Mouse (Mus musculus) heart, embryonic 12.5 days (tissue): Measurements from ENCODE around the gene Il22ra1. TPM values are rescaled to one million over a fixed set of nuclear protein-coding genes. Genes with fewer than 3 reads are reported as not detected.
A peak's percentile ranks its signal among the peaks of the same experiment; 100 is the strongest.

ENCODE experiments used
- ATAC-seq: fragments of 200-750 bp; cut with Nextera tagmentation; 2 replicates; pipeline ENCODE4 v1.8.0; 2017; ENCODE audit warnings: moderate TSS enrichment, moderate library complexity; ENCODE audit not compliant: insufficient number of reproducible peaks, low FRiP score
- H3K27ac ChIP-seq: fragments of 300-500 bp; sonication (generic); 2 replicates; pipeline ENCODE4 v1.5.1; 2016; ENCODE audit warnings: mild to moderate bottlenecking, moderate library complexity; ENCODE audit not compliant: poor library complexity, severe bottlenecking
- H3K27me3 ChIP-seq: fragments of 300-500 bp; sonication (generic); replicated peaks from 2 replicates; pipeline ENCODE4 v1.6.1; 2016; ENCODE audit warnings: mild to moderate bottlenecking, moderate library complexity
- H3K36me3 ChIP-seq: fragments of 300-500 bp; sonication (generic); 2 replicates; pipeline ENCODE4 v1.6.1; 2016; ENCODE audit warnings: mild to moderate bottlenecking, moderate library complexity
- H3K4me1 ChIP-seq: fragments of 300-500 bp; sonication (generic); replicated peaks from 2 replicates; pipeline ENCODE4 v1.6.1; 2016; ENCODE audit warnings: mild to moderate bottlenecking
- H3K4me2 ChIP-seq: fragments of 300-500 bp; sonication (generic); 2 replicates; pipeline ENCODE4 v1.6.1; 2016; ENCODE audit warnings: mild to moderate bottlenecking, moderate library complexity
- H3K4me3 ChIP-seq: fragments of 300-500 bp; sonication (generic); 2 replicates; pipeline ENCODE4 v1.5.1; 2016; ENCODE audit warnings: mild to moderate bottlenecking
- H3K9ac ChIP-seq: fragments of 300-500 bp; sonication (generic); 2 replicates; pipeline ENCODE4 v1.6.1; 2016; ENCODE audit warnings: mild to moderate bottlenecking, moderate library complexity
- H3K9me3 ChIP-seq: fragments of 300-500 bp; sonication (generic); replicated peaks from 2 replicates; pipeline ENCODE4 v1.6.1; 2016; ENCODE audit warnings: mild to moderate bottlenecking, moderate library complexity
- WGBS: fragments of 180-500 bp; shearing (Covaris S2); methylation state at CpG from one replicate; pipeline ENCODE4 v1.1.7; 2016; 5-methylcytosine and 5-hydroxymethylcytosine counted together
- polyA plus RNA-seq: library from polyadenylated mRNA; unstranded; fragments of >200 nt; fragmentation: Nextera tagmentation; extraction: Ambion mirVana; gene quantifications from 2 replicates; pipeline ENCODE4 v1.2.1, GENCODE M21; 2016

The Il22ra1 gene
- polyA plus RNA-seq, 1 experiment from 2014 or later: not detected

DNA sequence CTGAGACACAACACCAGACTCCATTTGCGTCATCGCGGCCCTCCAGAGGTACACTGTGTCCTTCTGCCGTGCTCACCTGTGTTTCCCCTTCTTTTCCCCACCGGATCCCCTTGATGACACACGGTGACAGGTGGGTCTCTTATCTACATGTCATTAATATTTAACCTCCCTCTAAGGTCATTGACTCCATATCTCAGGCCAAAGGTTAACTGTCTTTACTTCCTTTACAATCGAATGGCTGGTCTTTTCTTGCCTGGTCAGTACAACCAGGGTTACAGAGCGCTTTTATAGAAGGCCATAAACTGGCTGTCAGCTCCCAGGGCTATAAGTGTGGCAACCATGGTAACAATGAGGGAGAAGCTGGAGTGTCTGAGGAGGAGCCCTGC is 24.8 kb downstream of the Il22ra1 start:
- no peaks in the 10 kb centered on the region for H3K36me3 ChIP-seq
- H3K9me3 ChIP-seq: peaks cover 17% of the 10 kb centered on the region
- no peaks in the 10 kb centered on the region for H3K27me3 ChIP-seq
- H3K27ac ChIP-seq: no peak overlapping the region
- H3K4me3 ChIP-seq: no peak overlapping the region
- H3K4me1 ChIP-seq: no peaks in the 10 kb centered on the region
- 77% methylated on average over 8 of the region's 8 CpGs for WGBS
- H3K4me2 ChIP-seq: no peak overlapping the region
- no peak for ATAC-seq
- H3K9ac ChIP-seq: no peak overlapping the region

DNA sequence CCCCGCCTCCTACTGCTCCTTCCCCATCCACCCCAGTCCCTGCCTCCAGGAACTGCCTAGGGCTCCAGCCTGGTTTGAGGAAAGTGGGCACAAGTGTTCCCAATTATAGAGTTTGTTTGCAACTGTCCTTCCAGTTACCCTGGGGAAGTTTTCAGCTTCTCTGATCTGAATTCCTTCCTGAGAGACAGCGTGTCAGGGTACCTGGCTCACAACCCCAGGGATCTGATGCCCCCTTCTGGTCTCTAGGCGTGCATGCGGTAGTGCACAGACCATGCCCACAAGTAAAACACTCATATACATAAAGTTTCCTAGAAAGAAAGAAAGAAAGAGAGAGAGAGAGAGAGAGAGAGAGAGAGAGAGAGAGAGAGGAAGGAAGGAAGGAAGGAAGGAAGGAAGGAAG is 30.4 kb downstream of the Il22ra1 start:
- Histone ChIP-seq H3K4me2 (no peak overlapping the region), H3K9me3 (peaks cover 17% of the 10 kb centered on the region), H3K9ac (no peak overlapping the region), H3K27ac (no peak overlapping the region), H3K36me3 (no peaks in the 10 kb centered on the region), H3K4me3 (no peak overlapping the region), H3K27me3 (0 out of 2 replicates have a peak, but pooled peaks cover 6% of the 10 kb centered on the region), H3K4me1 (peaks cover 17% of the 10 kb centered on the region)
- ATAC-seq: no peak
- whole genome bisulfite sequencing: 26% methylated on average over 4 of the region's 4 CpGs

DNA sequence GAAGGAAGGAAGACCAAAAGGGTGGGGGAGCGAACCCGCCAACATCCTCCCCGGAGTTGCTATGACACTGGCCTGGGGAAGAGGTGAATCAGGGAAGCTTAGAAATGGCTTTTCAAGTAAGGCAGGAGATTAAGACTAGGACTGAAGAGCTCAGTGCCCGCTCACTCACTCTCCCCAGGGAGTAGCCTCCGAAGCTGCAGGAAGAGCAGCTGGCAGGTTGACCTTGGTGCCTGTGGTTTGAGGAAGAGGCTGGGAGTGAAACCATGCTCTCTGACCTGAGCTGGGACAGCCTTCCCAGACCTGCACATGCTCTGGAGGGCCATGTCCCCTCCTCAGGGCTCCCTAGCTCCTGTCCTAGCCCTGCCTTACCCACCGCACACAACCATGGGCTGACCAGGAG is 30.9 kb downstream of the Il22ra1 start:
- Histone ChIP-seq H3K27ac (no peak overlapping the region), H3K4me1 (peaks cover 17% of the 10 kb centered on the region), H3K9me3 (peaks cover 13% of the 10 kb centered on the region), H3K9ac (no peak overlapping the region), H3K4me2 (no peak overlapping the region), H3K27me3 (0 out of 2 replicates have a peak, but pooled peaks cover 6% of the 10 kb centered on the region), H3K4me3 (no peak overlapping the region), H3K36me3 (no peaks in the 10 kb centered on the region)
- WGBS: 38% methylated on average over 6 of the region's 6 CpGs
- no peak for ATAC-seq

DNA sequence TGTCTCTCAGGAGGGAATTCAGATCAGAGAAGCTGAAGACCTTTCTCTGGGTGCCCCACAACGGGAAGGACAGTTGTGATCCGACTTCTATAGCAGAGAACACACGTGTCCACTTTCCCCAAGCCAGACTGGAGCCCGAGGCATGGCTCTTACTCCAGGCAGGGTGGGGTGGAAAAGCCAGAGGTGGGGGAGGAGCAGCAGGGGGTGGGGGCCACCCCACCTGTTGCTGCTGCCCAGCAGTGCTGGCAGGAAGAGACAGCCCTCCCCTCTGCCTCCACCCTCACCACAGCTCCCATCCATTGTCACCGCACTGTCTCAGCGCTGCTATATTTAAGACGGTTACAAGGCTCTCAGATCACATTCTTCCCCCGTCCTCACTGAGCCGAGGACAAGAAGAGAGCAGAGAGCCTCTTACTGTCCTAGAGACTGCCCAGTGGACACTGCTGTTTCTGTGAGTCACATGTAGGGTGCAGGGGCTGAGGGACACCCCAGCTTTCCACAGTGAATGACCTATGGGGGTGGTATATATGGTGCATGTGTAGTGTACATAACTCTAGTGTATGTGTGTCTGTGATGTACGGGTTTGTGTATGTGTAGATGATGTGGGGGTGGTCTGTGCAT is 31.5 kb downstream of the Il22ra1 start, which contains the start of gene Myom3:
Gene Myom3 (plus strand): TSS at position 360 of the 621 bp plus-strand sequence.
- peaks cover 17% of the 10 kb centered on the region for H3K4me1 ChIP-seq
- H3K4me3 ChIP-seq: no peak within 1 kb of the TSS
- no peak within 1 kb of the TSS for H3K4me2 ChIP-seq
- 0 out of 2 replicates have a peak, but pooled peaks cover 6% of the 10 kb centered on the region for H3K27me3 ChIP-seq
- no peak within 1 kb of the TSS for H3K27ac ChIP-seq
- H3K9me3 ChIP-seq: peaks cover 7% of the 10 kb centered on the region
- H3K9ac ChIP-seq: no peak within 1 kb of the TSS
- ATAC-seq: no peak
- 41% methylated on average over 10 of the region's 10 CpGs for WGBS
- no peaks in the 10 kb centered on the region for H3K36me3 ChIP-seq

DNA sequence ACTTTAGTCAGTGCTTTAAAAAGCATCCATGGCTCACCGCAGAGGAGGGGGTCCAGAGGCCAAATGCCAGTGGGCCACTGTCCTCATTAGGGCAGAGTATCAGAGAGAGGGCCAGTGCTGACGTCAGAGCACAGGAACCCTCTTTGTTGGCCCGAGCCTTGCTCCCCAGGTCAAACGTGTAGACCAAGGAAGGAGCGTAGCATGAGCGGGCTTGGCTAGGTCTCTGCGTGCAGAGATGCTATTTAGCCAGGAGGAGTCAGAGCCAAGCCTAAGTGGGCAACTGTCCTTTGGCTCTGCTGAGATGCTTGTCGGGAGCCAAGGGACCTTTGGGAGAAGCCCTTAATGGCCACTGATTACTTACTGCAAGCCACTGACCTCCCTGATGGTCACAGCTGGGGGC is 33.1 kb downstream of the Il22ra1 start:
- no peak overlapping the region for H3K9ac ChIP-seq
- H3K27me3 ChIP-seq: 0 out of 2 replicates have a peak, but pooled peaks cover 6% of the 10 kb centered on the region
- H3K4me2 ChIP-seq: no peak overlapping the region
- no peaks in the 10 kb centered on the region for H3K9me3 ChIP-seq
- no peak for ATAC-seq
- H3K4me1 ChIP-seq: peaks cover 24% of the 10 kb centered on the region
- H3K27ac ChIP-seq: no peak overlapping the region
- 67% methylated on average over 8 of the region's 8 CpGs for WGBS
- H3K36me3 ChIP-seq: no peaks in the 10 kb centered on the region
- H3K4me3 ChIP-seq: no peak overlapping the region

DNA sequence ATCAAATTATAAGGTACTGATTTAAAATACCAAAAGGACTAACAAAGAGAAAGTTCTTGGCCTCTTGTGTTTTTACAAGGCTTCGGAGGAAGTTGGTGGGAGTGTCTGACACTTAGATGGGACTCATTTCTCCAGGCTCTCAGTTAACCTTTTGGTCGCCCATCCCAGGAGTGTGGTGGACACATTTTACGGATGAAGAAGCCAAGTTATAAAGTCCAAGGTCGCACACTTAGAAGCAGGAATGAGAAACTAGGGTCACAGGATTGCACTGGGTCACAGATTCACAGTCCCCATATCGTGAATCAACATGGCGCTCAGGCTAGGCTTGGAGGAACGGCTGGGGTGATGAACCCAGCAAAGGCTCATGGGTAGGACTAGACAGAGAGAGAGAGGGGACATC is 33.6 kb downstream of the Il22ra1 start:
- 0 out of 2 replicates have a peak, but pooled peaks cover 6% of the 10 kb centered on the region for H3K27me3 ChIP-seq
- H3K4me2 ChIP-seq: no peak overlapping the region
- peaks cover 24% of the 10 kb centered on the region for H3K4me1 ChIP-seq
- H3K9me3 ChIP-seq: no peaks in the 10 kb centered on the region
- WGBS: 80% methylated on average over 7 of the region's 7 CpGs
- no peak for ATAC-seq
- H3K4me3 ChIP-seq: no peak overlapping the region
- no peak overlapping the region for H3K27ac ChIP-seq
- H3K36me3 ChIP-seq: no peaks in the 10 kb centered on the region
- no peak overlapping the region for H3K9ac ChIP-seq

DNA sequence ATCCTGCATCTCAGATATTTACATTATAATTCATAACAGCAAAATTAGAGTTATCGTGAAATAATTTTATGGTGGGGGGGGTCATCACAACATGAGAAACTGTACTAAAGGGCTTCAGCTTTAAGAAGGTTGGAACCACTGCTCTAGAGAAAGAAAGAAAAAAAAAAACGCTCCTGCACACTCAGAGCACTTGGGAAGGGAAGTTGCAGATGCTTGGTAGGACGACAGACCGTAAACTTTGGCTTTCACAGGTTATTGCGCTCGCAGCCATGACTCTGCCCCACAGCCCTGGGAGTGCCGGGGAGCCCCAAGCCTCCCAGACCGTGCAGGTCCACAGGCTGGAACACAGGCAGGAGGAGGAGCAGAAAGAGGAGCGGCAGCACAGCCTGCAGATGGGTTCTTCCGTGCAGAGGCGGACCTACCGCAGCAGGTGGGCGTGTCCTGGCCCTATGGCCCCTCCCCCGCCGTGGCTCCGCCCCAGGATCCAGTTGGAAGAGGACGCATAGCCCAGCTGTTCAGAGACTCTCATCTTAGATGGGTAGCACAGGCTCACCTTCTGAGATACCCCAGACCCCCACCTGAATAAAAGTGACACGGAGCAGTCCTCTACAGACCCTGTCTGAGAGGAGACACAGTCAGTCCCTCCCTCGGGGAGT is 34.4 kb downstream of the Il22ra1 start:
- Histone ChIP-seq H3K4me3 (peak overlapping the region; percentile 44), H3K4me2 (peak overlapping the region; percentile 71), H3K27me3 (0 out of 2 replicates have a peak, but pooled peaks cover 6% of the 10 kb centered on the region), H3K27ac (no peak overlapping the region), H3K36me3 (no peaks in the 10 kb centered on the region), H3K9me3 (no peaks in the 10 kb centered on the region), H3K4me1 (peaks cover 24% of the 10 kb centered on the region), H3K9ac (peak overlapping the region; percentile 25; the same call in 1 of the 2 replicates)
- peak; percentile 48 for ATAC-seq
- WGBS: 11% methylated on average over 19 of the region's 19 CpGs

DNA sequence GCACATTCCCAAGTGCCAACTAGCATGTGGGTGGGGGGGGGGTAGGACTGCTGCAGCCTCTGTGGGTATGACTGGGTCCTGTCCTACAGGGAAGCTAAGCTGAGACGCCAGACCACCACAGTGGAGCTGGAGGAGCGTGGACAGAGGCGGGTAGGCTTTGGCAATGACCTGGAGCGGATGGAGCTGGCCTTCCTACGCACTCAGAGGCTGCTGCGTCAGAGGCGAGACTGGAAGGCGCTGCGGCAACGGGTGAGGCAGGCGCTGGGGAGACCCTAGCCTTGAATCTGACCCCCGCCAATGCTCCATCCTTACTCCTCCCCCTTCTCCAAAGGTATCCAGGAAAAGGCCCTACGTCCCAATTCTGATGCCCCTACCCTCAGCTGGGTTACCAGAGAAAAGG is 36.7 kb downstream of the Il22ra1 start:
- no peaks in the 10 kb centered on the region for H3K36me3 ChIP-seq
- H3K4me3 ChIP-seq: no peak overlapping the region
- 77% methylated on average over 13 of the region's 13 CpGs for WGBS
- H3K4me1 ChIP-seq: peaks cover 21% of the 10 kb centered on the region
- H3K4me2 ChIP-seq: no peak overlapping the region
- no peak overlapping the region for H3K27ac ChIP-seq
- no peak for ATAC-seq
- H3K9ac ChIP-seq: no peak overlapping the region
- no peaks in the 10 kb centered on the region for H3K9me3 ChIP-seq
- H3K27me3 ChIP-seq: 0 out of 2 replicates have a peak, but pooled peaks cover 3% of the 10 kb centered on the region

DNA sequence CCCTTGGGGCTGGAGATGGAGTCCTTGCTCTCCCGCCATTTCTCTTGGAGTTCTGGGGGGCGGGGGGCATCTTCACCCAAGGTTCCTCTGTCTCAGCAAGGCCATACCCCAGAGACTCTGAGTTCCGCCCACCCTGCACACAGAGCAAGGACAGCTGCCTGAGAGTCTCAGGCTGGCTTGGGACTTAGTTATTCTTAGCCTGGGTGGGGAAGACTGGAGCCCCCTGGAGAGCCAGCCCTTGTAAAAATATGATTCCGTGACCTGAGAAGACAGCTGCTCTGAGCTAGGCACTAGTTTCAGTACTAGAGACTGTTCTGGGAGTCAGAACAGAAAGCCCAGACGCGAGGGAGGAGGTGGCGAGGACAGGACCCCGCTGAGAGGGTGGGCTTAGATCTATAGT is 37.7 kb downstream of the Il22ra1 start:
- Histone ChIP-seq H3K9ac (no peak overlapping the region), H3K4me1 (peaks cover 20% of the 10 kb centered on the region), H3K4me2 (no peak overlapping the region), H3K4me3 (no peak overlapping the region), H3K36me3 (no peaks in the 10 kb centered on the region), H3K27ac (no peak overlapping the region), H3K9me3 (no peaks in the 10 kb centered on the region), H3K27me3 (0 out of 2 replicates have a peak, but pooled peaks cover 3% of the 10 kb centered on the region)
- WGBS: 74% methylated on average over 8 of the region's 8 CpGs
- no peak for ATAC-seq

DNA sequence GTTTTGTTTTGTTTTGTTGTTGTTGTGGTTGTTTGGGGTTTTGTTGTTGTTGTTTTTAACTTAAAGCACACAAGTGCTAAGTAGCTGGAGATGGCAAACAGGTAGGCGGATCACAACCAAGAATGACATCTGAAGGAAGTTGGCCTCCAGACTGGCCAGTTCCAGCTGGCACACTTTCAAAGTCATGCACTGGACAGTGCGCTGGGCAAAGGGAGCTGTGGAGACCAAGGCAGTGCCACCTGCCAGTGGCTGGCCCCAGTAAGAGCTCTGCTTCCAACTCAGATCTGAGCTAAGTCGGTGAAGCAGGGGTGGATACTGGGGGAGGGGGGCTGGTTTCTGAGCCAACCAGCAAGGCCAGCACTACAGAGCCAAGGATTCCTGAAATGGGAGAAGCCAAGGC is 39.0 kb downstream of the Il22ra1 start:
- H3K9me3 ChIP-seq: no peaks in the 10 kb centered on the region
- H3K4me2 ChIP-seq: no peak overlapping the region
- peaks cover 24% of the 10 kb centered on the region for H3K4me1 ChIP-seq
- H3K36me3 ChIP-seq: no peaks in the 10 kb centered on the region
- no peak overlapping the region for H3K27ac ChIP-seq
- H3K9ac ChIP-seq: no peak overlapping the region
- WGBS: 74% methylated on average over 3 of the region's 3 CpGs
- H3K4me3 ChIP-seq: no peak overlapping the region
- ATAC-seq: no peak
- H3K27me3 ChIP-seq: no peaks in the 10 kb centered on the region

DNA sequence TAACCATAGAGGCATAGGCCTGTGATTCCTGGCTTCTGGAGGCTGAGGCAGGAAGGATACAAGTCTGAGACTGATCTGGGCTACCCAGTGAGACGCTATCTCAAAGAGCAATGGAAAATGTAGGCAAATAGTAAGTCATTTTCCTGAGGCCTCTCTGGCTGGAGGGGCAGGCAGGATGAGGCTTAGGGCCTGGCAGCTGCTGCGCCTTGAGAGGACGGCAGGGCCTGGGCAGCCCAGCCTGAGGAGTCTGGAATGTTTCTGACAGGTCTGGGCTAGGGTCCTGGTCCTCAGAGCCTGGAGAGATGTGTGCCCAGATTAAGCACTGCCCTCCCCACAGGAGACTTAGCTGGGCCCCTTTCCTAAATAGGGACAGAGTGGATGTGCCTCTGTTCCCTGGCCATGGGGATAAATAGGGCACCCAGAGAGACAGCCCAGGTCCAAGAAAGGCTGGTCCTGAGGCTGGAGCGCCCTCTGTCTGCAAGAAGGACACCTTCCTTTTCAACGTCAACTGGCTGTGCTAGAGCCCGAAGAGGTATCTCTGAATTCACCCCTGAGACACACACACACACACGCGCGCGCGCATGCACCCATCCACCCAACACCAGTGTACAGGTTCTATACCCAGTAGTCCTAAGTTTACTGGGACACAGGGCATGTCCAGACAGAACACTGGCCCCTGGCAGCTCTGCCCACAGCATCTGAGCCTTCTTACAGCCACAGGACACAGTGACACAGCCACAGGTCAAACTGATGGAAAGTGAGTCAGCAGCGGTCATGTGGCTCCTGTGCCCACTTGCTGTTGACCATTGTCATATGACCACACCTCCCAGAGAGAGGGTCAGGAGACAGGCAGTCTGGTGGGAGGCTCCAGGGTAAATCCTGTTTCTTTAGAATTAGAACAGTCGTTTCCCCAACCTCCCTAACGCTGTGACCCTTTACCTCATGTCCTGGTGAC is 40.9 kb downstream of the Il22ra1 start:
- Histone ChIP-seq H3K9ac (no peak overlapping the region), H3K27ac (no peak overlapping the region), H3K36me3 (no peaks in the 10 kb centered on the region), H3K4me1 (peaks cover 36% of the 10 kb centered on the region), H3K4me3 (no peak overlapping the region), H3K4me2 (no peak overlapping the region), H3K9me3 (no peaks in the 10 kb centered on the region), H3K27me3 (no peaks in the 10 kb centered on the region)
- WGBS: 60% methylated on average over 14 of the region's 14 CpGs
- ATAC-seq: 0 out of 2 replicates have a peak, but pooled peaks have one; percentile 16
